Mouse (Mus musculus): ENCODE measurements around the gene Med6.

The Med6 gene

DNA sequence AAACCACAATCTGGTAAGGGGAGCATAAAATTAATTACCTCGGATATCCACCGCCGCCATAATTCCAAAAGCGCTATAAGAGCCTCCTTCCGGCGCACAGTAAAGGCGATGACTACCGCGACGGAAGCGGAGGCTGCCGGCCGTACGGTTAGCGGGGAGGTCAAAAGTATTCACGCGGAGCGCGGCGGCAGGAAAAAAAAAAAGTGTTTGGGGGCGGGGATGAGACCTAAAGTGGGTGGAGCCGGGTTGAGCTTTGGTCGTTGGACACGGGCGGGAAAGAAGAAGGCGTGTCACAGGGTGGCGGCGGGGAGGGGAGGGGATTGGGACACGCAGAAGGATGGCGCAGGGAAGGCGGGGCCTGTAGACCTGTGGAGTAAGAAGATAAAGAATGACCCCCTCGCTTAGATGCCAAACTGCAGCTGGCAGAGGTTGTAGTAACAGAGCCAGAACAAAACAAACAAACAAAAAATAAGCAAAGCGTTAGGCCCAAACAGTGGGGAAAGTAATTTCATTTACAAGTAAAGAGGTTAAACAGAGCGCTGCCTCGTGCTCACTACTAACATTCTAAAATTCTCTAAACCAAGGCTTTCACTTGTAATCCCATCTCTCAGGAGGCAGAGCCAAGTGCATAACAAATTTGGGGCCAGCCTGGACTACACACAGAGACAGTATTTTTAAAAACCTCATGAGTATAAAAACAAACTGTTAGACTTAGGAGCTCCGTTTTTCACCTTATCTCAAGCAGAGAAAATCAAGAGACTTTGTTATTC is at the start of gene Med6:
TSS of gene Med6 (minus strand) at position 107 of the 770 bp plus-strand sequence.
- DNase-seq (ENCODE audit: low spot score), result peak; percentile 94

- no peak for DNase-seq (ENCODE audit: low spot score)
Observed at GRCm38 (mm10) chr12:81642361-81643082, 47.7 kb upstream of the Med6 start.

GRCm38 (mm10) chr12:81640656-81641055 is 45.8 kb upstream of the Med6 start:
- DNase-seq (ENCODE audit: low spot score), result no peak

DNA sequence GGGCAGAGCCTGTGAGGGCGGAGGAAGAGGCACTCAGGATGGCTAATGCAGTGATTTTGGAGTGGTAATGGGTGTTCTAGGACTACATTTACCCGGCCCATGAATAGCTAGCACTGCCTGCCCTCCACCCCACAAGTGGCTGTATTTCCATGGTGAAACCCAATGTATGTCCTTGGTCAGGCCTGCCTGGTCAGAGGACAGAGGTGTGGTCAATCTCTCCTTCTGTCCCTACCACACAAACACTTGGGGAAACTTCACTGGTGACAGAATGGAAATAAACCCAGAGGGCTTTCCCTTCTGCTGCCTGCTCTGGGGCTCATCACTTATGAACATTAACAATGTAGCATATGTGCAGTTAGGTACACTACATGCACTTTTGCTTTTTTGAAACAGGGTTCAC is 38.4 kb upstream of the Med6 start:
- DNase-seq (ENCODE audit: low spot score), result no peak

DNA sequence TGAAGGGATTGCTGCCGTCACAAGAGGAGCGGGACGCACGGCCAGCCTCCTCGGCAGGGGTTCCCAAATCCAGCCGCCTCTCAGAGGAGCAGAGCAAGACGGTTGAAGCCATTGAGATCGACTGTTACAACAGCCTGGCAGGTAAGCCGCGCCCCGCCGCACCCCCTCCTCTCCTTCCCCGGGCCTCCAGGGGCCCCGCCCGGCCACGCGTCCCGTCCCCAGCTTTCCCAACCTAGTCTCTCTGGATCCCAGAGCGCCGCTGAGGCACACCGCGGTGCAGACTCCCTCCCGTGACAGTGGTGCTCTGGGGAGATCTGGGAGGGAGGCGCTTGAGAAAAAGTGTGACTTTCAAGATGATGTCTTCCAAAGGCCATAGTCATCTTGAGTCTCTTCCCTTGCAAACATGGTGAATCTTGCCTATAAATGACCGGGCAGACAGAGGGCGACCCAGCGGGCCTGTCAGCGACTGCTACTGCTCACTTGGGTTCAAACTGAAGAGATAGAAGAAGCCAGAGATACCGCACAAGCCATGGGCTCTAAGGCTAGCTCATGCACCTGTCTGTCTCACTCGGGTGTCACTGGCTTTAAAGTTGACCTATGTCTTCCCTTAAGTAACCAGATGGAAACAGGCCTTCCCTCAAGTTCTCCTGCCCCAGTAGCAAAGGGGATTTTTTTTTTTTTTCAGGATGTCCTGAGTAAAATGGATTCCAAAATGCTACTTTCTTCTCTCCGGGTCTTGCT is 37.0 kb upstream of the Med6 start:
- DNase-seq (ENCODE audit: low spot score), result no peak

- peak; percentile 56 for DNase-seq (ENCODE audit: low spot score)
Observed at GRCm38 (mm10) chr12:81630915-81631660, 36.3 kb upstream of the Med6 start, which contains the start of gene Ttc9. Gene Ttc9 (plus strand): TSS chr12:81631249.

- no peak for DNase-seq (ENCODE audit: low spot score)
Observed at GRCm38 (mm10) chr12:81630520-81630914, 35.7 kb upstream of the Med6 start.

GRCm38 (mm10) chr12:81628091-81628490 is 33.3 kb upstream of the Med6 start:
- DNase-seq (ENCODE audit: low spot score), result no peak

GRCm38 (mm10) chr12:81627426-81627825 is 32.6 kb upstream of the Med6 start:
- DNase-seq (ENCODE audit: low spot score), result no peak

DNA sequence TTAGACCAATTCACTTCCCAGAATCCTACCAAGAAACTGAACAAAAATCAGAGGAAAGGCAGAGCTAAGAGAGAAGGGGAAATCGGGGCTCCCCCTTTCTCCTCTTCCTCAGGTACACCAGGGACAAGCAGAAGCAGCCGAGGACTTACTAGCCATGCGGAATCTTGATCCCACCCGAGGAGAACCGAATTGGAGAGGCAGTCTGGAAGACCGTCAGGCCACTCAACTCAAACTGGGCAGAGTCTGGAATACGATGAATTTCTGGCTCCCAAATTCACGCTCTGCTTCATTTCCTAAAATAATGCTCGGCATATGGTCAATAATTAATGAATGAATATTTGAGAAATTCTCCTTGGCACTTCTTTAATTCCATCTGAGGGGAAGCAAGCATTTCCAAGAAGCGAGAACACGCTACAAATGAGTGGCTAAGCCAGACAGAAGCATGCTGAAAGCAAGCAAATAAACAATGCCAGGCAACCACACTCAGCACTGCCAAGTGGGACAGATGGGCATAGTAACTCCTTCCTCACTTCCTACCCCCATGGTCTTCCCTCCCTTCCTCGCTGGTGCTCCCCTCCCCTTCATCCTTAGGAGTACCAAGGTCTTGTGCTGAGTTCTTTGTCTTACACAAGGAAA is 31.5 kb upstream of the Med6 start:
- no peak for DNase-seq (ENCODE audit: low spot score)

- DNase-seq (ENCODE audit: low spot score), result no peak
Observed at GRCm38 (mm10) chr12:81623377-81623776, 28.6 kb upstream of the Med6 start.

- peak; percentile 83 for DNase-seq (ENCODE audit: low spot score)
Observed at GRCm38 (mm10) chr12:81619302-81619701, 24.5 kb upstream of the Med6 start.

- DNase-seq (ENCODE audit: low spot score), result no peak
Observed at GRCm38 (mm10) chr12:81616980-81617379, 22.2 kb upstream of the Med6 start.

DNA sequence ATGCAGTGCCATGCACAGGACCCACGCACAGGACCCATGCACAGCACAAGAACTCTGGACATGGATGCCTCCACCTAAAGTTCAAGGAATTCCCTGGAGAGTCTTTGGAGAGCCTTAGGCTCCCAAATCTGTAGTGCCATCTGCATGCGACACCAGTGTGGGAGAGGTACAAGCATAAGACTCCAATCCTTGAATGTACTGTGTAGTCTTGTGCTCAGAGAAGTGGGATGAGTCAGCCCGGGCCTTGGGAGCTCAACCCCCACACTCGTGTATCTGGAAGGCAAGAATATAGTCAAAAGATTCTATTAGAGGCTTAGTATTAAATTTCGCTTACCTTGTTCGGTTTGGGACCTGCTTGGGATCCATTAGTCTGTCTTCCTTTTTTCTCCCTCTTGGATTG is 21.0 kb upstream of the Med6 start:
- no peak for DNase-seq (ENCODE audit: low spot score)

- DNase-seq (ENCODE audit: low spot score), result no peak
Observed at GRCm38 (mm10) chr12:81609445-81609844, 14.6 kb upstream of the Med6 start.

- DNase-seq (ENCODE audit: low spot score), result no peak
Observed at GRCm38 (mm10) chr12:81604995-81605784, 10.4 kb upstream of the Med6 start.

- DNase-seq (ENCODE audit: low spot score), result no peak
Observed at GRCm38 (mm10) chr12:81596547-81597262, 1.9 kb upstream of the Med6 start.

DNA sequence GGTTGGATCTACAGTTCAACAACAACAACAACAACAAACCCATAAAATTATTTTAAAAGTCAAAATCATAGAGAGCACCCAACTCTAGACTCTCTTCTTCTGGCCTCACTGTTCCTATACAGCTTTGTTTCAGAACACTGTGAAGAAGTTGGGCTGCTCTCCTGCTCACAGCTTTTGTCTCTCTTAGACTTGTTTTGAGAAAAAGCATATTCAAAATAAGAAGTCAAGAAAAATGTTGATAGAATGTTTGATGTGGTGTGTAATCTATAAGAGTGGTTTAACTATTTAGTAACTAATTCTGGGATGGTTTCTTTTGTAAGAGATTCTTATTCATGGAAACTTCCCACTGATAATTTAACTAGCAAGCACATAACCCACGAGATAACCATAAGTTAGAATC is 26.4 kb downstream of the Med6 start, which contains the start of gene Adam21:
TSS of gene Adam21 (minus strand) at position 101 of the 400 bp plus-strand sequence.
- no peak for DNase-seq (ENCODE audit: low spot score)

DNA sequence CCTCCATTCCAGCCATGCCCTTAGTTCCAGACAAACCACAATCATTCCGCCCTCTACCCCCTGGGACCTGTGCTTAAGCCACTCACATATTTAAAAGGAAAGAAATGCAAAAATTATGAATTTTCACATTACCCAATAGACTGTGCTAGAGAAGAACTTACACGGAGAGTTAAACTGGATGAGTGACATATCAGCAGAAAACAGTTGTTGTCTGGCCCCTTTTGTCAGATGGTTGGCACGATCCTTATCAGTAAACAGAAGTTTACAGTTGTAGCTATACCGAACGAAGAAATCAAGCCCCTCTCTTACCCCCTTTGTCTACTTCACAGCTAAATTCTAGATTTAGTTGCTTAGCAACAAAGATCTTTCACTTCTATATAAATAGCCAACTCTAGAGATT is 26.9 kb downstream of the Med6 start:
- no peak for DNase-seq (ENCODE audit: low spot score)

GRCm38 (mm10) chr12:81564173-81564572 is 30.6 kb downstream of the Med6 start:
- no peak for DNase-seq (ENCODE audit: low spot score)

All from testis, postnatal 10 days (tissue).